In genomic region chr6:100883233-100883632, GRCm38 (mm10) we compare ENCODE assay signal across 8 mouse cellular contexts. TPM values are rescaled to one million over a fixed set of nuclear protein-coding genes. Genes with fewer than 3 reads are reported as not detected.
DNase-seq lines count a peak whose midpoint lies in the region; ATAC-seq and TF ChIP-seq lines count a peak whose summit lies in the region.
"Had no signal": no experiment of that assay in that cellular context is flagged by ENCODE, and none has a peak within 500 bp of the region (broad histone marks: within the 10 kb centered on the region; RNA-seq: fewer than 3 reads in every experiment).

No protein-coding gene starts in this region.

- H3K36me3 ChIP-seq in kidney, embryonic 15.5 days, result no peaks in the 10 kb centered on the region
- H3K36me3 ChIP-seq in ES-Bruce4 (ENCODE audit: control insufficient read depth, insufficient read depth, low read length, poor library complexity, severe bottlenecking), result no peaks in the 10 kb centered on the region
- H3K36me3 ChIP-seq: limb, embryonic 15.5 days had no signal

- no peak for TF ChIP-seq POLR2A in ES-Bruce4 (IDR thresholded peaks at IDR 0.05; ENCODE audit: insufficient read depth, low read length)

- no peak for TF ChIP-seq EP300 in ES-Bruce4 (IDR thresholded peaks at IDR 0.05; ENCODE audit: insufficient read depth, low read depth, low read length)

- no peaks in the 10 kb centered on the region for H3K9me3 ChIP-seq in kidney, embryonic 15.5 days (replicated peaks)
- no peaks in the 10 kb centered on the region for H3K9me3 ChIP-seq in ES-Bruce4 (replicated peaks; ENCODE audit: control insufficient read depth, insufficient read depth, low read length, poor library complexity, severe bottlenecking)
- H3K9me3 ChIP-seq: limb, embryonic 15.5 days had no signal

- peak; percentile 44 for DNase-seq in kidney, adult 11 months
- DNase-seq in adipocyte (ENCODE audit: low spot score), result peak; percentile 28
- DNase-seq in kidney, adult 8-10 months, result peak; percentile 22 to 53

- H3K4me3 ChIP-seq in kidney, embryonic 15.5 days (replicated peaks), result no peak overlapping the region
- H3K4me3 ChIP-seq in ES-Bruce4 (ENCODE audit: low read depth, low read length), result no peak overlapping the region
- H3K4me3 ChIP-seq: limb, embryonic 15.5 days had no signal

- H3K4me1 ChIP-seq in kidney, embryonic 15.5 days, result peaks cover 17% of the 10 kb centered on the region
- no peaks in the 10 kb centered on the region for H3K4me1 ChIP-seq in ES-Bruce4 (ENCODE audit: control insufficient read depth, insufficient read depth, low read length)

- H3K27ac ChIP-seq in kidney, embryonic 15.5 days, result no peak overlapping the region
- no peak overlapping the region for H3K27ac ChIP-seq in ES-Bruce4 (ENCODE audit: insufficient read depth, low read length)
- H3K27ac ChIP-seq: limb, embryonic 15.5 days had no signal

- H3K9ac ChIP-seq in kidney, embryonic 15.5 days, result no peak overlapping the region
- no peak overlapping the region for H3K9ac ChIP-seq in ES-Bruce4 (ENCODE audit: low read depth, poor library complexity, severe bottlenecking)
- H3K9ac ChIP-seq: limb, embryonic 15.5 days had no signal

- H3K27me3 ChIP-seq in kidney, embryonic 15.5 days, result peaks cover 9% of the 10 kb centered on the region; the same call in 1 of the 2 replicates
- no peaks in the 10 kb centered on the region for H3K27me3 ChIP-seq in ES-Bruce4 (ENCODE audit: control insufficient read depth, insufficient read depth, low read length, poor library complexity, severe bottlenecking)

- WGBS in kidney, embryonic 15.5 days, result 63% methylated on average over 13 of the region's 13 CpGs

- TF ChIP-seq CTCF in ES-Bruce4 (IDR thresholded peaks at IDR 0.05; ENCODE audit: low read depth, low read length), result peak; percentile 46

- no peak overlapping the region for H3K4me2 ChIP-seq in kidney, embryonic 15.5 days

- no peak for ATAC-seq in kidney, embryonic 15.5 days (replicated peaks; ENCODE audit: low FRiP score)
- 0 out of 2 replicates have a peak, but pooled peaks have one; percentile 41 for ATAC-seq in monocyte, adult 5-6 weeks (replicated peaks; ENCODE audit: insufficient number of reproducible peaks, low FRiP score, low TSS enrichment, poor library complexity, severe bottlenecking)
- no peak for ATAC-seq in erythroid progenitor cell, adult 5-6 weeks (replicated peaks; ENCODE audit: low FRiP score, poor library complexity, severe bottlenecking)

RNA-seq across cellular contexts. Expression of gene Ppp4r2, which starts 49.8 kb away (rescaled TPM):
- 21.5 and 22.6 TPM in 2 replicates for polyA plus RNA-seq in kidney, embryonic 15.5 days (2015; fragmentation: Nextera tagmentation; extraction: Ambion mirVana)
- 147 and 167 TPM in 2 replicates for polyA plus RNA-seq in ES-Bruce4 (2011; ENCODE audit: insufficient read depth, insufficient read length, low read depth, missing spikeins)
- 121 to 148 TPM (median 146 TPM) in 3 replicates for total RNA-seq in monocyte, adult 5-6 weeks (2017)
- total RNA-seq in erythroid progenitor cell, adult 5-6 weeks (2015; ENCODE audit: low replicate concordance), result 32.8 and 37.3 TPM in 2 replicates
- 56.7 and 102 TPM in 2 replicates for total RNA-seq in erythroid progenitor cell, adult 5-6 weeks (2017; ENCODE audit: low replicate concordance)
